Mouse (Mus musculus) ZHBTc4 (cell line): ENCODE measurements around the gene Pdx1.
A peak's percentile ranks its signal among the peaks of the same experiment; 100 is the strongest.

Experiments used
- DNase-seq: peaks from one replicate; pipeline ENCODE4 v3.0.0-alpha.2; 2011; ENCODE audit warnings: low read depth, low spot score

The Pdx1 gene

GRCm38 (mm10) chr5:147308451-147308850 is 38.7 kb downstream of the Pdx1 start:
- no peak for DNase-seq

DNA sequence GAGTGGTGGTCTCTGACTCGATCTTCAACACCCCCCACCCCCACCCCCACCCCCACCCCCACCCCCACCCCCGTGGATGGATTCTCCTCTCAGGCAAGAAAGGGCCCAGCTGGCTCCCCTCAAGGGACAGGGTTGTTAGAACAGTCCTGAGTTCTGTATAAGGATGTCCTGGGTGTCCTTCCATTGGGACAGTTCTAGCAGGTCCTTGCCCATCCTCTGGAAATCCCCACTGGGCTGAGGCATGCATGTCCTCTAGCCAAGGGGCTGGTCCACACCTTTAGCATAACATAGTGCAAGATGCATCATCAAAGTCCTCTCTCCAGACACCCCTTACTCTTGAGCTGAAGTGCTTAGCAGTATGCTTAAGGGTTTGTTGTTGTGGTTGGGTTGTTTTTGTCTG is 40.0 kb downstream of the Pdx1 start:
- DNase-seq: no peak

DNA sequence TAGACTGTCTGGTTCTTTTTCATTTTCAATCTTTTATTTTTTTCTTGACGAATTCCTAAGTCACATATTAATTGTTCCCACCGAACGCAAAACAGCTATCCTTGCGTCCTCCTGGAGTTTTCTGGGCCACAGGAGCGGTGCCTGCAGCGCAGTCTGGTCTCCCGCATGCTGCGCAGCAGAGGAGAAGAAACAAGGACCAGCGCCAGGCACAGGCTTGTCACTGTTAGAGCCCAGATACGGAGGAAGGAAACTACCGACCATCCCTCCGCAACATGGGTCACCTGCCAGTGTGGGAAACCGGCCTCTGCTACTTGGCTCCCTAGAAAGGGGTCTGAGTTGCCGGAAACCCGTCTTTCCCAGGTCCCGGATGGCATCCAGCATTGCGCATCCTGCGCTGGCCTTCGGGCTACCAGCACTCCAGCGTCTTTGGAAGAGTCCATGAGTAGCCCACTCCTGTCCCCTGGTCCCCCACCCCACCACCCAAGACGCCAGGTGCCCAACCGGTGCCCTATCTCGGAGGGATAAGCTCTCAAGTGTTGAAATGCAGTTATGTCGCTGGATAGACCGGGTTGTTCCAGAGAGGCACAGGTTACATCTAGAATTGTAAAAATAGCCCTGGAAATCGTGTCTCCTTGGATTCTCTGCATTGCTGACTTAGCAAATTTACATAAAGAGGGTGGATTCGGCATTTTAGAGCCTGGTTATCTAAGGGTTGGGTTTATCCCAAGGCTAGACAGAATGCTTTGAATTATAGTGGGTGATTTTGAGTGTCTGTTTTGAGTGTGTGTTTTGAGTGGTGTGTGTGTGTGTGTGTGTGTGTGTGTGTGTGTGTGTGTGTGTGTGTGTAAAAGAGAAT is 43.3 kb downstream of the Pdx1 start:
- no peak for DNase-seq

- peak; percentile 58 for DNase-seq
Observed at GRCm38 (mm10) chr5:147314646-147315431, 45.1 kb downstream of the Pdx1 start.

- no peak for DNase-seq
Observed at GRCm38 (mm10) chr5:147315432-147316075, 45.8 kb downstream of the Pdx1 start.

DNA sequence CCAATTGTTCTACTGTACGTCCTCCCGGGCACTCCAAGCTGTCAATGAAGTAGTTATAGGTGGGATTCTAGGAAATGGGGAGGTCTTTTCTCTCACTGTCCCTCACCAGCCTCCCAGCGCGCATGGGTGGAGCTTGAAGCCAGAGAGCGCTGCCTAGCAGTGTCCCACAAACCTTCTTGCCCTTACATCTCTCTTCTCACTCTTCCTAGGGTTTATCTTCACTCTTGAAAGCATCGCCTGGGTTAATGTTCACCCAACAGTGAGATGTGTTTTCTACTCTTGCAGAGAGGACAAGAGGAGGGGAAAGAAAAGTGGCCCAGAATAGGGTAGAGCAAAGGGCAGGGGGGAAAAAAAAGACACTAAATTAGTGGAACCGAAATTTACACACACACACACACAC is 47.6 kb downstream of the Pdx1 start:
- DNase-seq: no peak

- no peak for DNase-seq
Observed at GRCm38 (mm10) chr5:147317991-147318390, 48.2 kb downstream of the Pdx1 start.

DNA sequence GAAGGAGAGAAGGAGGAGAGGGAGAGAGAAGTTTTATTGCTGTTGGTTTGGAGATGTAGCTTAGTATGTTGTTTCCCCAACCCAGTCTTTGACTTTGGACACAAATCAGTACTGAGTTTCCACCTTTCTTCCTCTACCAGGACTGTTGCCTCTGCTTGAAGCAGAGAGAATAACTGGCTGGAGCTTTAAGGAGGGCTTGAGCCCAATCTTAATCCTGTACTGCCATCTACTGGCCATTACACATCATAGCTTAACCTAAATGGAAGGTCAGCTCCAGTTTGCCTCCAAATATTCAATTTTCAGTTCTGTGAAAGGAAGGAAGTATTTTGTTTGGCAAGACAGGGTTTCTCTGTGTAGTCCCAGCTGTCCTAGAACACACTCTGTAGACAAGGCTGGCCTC is 49.9 kb downstream of the Pdx1 start:
- DNase-seq: peak; percentile 80

- DNase-seq: no peak
Observed at GRCm38 (mm10) chr5:147322183-147322582, 52.4 kb downstream of the Pdx1 start, which contains the start of gene Urad. TSS of gene Urad (minus strand) at chr5:147322440.

DNA sequence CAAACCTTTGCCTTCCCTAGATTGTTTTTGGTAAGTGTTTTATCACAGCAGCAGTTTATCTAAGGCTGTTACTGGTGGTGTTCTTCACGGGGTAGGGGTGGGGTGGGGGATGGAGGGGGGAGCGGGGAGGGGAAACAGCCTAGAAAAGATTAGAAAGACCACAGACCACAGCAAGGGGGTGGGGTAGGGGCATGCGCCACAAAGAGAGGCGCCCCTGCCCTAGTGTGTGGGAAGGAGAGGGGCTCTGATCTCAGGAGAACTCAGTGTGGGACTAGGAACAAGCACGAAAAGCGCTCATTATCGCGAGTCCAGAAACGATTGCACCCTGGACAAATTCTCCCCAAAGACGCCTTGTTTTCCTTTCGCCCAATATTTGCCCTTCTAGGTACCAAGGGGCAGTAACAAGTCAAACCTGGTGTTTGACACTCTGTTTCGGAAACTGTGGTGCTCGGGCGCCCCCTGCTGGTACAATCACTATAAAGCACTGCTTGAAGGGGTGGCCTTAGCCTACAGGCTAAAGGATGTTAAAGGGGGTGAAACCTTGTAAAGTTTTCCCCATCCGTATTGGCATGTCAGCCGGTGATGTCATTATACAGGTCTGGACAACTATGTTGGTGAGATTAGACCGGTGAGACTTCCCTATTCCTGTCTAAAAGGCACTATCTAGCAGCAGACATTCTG is 53.6 kb downstream of the Pdx1 start:
- DNase-seq: peak; percentile 81
